Mouse (Mus musculus) A20 (cell line): ENCODE measurements around the gene Foxr2.
A peak's percentile ranks its signal among the peaks of the same experiment; 100 is the strongest.

Source experiments
- DNase-seq: peaks from one replicate; pipeline ENCODE4 v3.0.0-alpha.2; 2011; ENCODE audit warnings: low read depth, low spot score

The Foxr2 gene

DNA sequence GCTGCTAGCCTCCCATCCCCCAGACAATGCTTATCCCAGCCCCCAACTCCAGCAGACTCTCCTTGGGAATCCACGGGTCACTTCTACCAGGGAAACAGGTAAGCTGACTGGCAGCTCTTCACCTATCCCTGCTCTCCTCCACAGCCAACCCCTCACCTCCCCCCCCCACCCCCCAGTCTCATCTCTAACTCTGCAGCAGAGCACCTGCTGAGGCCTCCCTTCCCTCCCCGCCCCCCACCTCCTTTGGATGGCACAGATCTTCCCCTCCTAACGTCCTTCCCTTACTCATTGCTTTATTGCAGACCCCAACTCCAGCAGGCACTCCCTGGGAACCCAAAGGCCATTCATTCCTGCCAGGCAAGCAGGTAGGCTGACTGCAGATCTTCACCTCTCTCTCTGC, at the start of gene Foxr2:
TSS of gene Foxr2 (plus strand) at position 301 of the 400 bp plus-strand sequence.
- no peak for DNase-seq

DNA sequence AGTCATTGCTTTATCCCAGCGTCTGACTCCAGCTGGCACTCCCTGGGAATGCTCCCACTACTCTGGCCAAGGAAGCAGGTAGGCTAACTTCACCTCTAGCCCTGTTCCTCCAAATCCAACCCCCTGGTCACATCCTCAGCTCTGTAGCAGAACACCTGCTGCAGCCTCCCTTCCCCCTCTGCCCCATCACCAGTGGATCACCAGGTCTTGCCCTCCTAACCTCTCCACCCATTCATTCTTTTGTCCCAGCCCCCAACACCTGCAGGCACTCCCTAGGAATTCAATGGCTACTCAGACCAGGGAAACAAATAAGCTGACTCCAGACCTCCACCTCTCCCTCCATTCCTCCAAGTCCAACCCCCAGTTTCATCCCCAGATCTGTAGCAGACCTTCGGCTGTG, 427 bp downstream of the Foxr2 start:
- no peak for DNase-seq

DNA sequence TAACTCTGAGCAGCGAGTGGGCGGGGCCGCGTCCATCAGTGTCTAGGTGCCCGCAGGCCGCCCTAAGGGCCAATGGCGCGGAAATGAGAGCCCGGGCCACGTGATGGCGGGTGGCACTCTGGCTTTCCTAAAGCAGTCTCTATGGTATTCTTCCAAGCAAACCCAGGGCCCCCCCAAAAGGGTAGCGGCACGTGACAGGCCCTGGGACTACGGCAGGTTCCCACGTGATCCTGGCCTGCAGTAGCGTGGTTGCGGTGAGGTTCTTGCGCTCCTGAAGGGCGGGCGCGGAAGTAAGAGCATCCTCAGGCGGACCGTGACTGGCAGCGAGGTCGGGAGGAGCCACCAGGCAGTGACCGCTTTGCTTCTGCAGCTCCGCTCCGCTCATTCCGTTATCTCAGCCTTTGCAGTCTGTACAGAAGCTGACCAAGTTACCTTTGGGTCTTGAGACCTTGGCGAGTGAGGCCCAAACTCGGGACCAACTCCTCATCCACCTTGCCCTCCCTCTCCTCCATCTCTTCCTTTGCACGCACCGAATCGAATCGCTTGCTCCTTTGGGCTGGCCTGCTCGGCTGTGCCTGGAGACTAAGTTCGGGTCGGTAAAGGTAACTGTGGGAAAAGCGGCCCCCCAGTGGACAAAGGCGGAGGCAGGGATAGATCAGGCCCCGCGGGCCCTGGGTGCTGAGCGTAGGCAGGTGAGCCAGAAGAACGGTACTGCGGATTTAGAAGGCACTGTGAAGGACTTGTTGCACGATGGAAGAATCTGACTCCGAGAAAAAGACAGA, 21.3 kb downstream of the Foxr2 start, which contains the start of gene Rragb:
TSS of gene Rragb (plus strand) at position 248 of the 782 bp plus-strand sequence.
- DNase-seq, result peak; percentile 87

DNA sequence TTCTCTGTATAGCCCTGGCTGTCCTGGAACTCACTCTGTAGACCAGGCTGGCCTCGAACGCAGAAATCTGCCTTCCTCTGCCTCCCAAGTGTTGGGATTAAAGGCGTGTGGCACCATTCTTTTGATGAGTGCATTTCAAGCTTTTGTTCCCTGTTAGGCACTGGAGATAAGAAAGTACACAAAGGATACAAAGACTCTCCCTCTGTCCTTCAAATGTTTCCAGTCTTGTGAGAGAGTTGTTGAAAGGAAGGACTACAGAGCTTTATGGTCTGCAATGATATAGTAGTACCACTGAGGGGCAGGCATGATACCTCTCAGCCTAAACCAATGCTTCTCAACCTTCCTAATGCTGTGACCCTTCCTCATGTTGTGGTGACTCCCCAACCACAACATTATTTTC, 24.1 kb downstream of the Foxr2 start:
- no peak for DNase-seq

DNA sequence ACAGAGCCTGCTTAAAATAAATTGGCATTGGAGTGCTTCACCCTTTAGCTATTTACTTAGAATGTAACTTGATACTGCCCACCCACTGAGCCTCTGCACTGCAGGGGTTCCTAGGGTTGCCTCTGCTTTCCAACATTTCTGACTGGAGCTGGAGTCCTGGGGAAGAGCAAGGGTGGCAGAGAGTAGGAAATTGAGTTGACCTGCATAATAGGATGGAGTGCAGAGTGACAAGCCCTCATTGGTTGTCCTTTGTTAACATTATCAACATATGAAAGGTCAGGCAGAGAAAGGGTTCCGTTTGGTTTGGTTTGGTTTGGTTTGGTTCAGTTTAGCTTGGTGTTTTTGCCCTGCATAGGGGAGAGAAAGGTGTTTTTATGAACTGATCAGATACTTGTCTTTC, 33.2 kb downstream of the Foxr2 start:
- DNase-seq, result no peak

DNA sequence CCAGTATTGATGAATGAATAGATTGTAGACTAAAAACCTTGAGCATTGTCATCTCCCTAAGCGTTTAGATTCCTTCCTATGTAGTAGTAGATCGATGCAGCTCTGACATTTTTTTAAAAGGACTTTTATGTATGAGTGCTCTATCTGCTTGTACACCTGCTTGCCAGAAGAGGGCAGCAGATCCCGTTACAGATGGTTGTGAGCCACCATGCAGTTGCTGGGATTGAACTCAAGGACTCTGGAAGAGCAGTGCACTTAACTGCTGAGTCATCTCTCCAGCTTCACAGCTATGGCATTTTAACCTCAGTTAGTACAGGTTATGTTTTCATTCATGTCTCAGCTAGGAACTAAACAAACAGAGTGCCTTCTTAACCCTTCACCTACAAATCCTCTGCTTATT, 36.7 kb downstream of the Foxr2 start:
- DNase-seq, result peak; percentile 48

DNA sequence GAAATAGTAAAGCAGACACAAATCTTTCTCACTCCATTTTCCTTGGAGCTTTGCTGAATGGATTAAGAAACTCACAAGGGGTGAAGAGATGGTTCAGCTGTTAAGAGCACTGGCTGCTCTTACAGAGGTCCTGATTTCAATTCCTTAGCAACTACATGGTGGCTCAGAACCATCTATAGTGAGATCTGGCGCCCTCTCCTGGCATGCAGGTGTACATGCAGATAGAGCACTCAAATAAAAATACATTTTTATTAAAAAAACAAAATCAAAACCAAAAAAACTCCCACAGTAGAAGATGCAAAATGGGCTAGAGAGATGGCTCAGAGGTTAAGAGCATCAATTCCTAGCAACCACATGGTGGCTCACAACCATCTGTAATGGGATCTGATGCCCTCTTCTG, 56.2 kb downstream of the Foxr2 start:
- peak; percentile 29 for DNase-seq

DNA sequence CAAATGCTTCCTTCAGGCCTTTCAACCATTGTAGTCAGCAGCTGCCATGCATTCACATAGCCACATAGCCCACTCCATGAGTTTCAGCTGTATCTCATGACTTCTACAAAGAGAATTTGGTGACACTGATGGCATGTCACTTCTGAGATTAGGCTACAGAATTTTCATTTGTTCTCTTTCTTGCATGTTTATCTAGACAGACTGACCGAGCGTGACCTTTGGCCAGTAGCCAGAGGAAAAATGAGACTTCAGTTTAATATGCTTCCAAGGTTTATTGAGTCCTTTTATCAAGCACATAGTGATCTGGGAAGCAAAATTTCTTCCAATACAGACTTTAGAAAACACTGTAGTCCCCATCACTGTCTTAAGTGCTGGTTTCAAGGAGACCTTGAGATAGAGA, 63.6 kb downstream of the Foxr2 start:
- DNase-seq, result no peak
